Mouse (Mus musculus): ENCODE data around the gene Ackr4.

GRCm38 (mm10) chr9:104092945-104093344, 33.8 kb downstream of the Ackr4 start:
- TF ChIP-seq CTCF (IDR thresholded peaks at IDR 0.05; ENCODE audit: borderline replicate concordance, control insufficient read depth, extremely low read depth, insufficient read depth, low read length, poor library complexity) = no peak
- TF ChIP-seq POLR2A (IDR thresholded peaks at IDR 0.05; ENCODE audit: control insufficient read depth, extremely low read depth, insufficient read depth, low read length, poor library complexity) = no peak
